Mouse (Mus musculus) liver, embryonic 13.5 days (tissue): Measurements from ENCODE around the gene Psg25. TPM values are rescaled to one million over a fixed set of nuclear protein-coding genes. Genes with fewer than 3 reads are reported as not detected.

Source experiments
- polyA plus RNA-seq: library from polyadenylated mRNA; unstranded; fragments of >200 nt; fragmentation: Nextera tagmentation; extraction: Ambion mirVana; gene quantifications from 2 replicates; pipeline ENCODE4 v1.2.1, GENCODE M21; 2015

Gene Psg25
- polyA plus RNA-seq, 1 experiment from 2014 or later: not detected

Other genes starting within 250 kb of the Psg25 start
- gene Psg18, start 177.3 kb downstream of the Psg25 start, polyA plus RNA-seq: not detected in 2 replicates
- gene Psg28, start 100.2 kb downstream of the Psg25 start, polyA plus RNA-seq: not detected in 2 replicates
- gene Psg26, start 48.1 kb downstream of the Psg25 start, polyA plus RNA-seq: not detected in 2 replicates
- not detected in 2 replicates for gene Psg27, start 35.0 kb upstream of the Psg25 start, polyA plus RNA-seq
- not detected in 2 replicates for gene Psg23, start 84.2 kb upstream of the Psg25 start, polyA plus RNA-seq
- gene Psg21, start 124.5 kb upstream of the Psg25 start, polyA plus RNA-seq: not detected in 2 replicates
- gene Psg20, start 153.9 kb upstream of the Psg25 start, polyA plus RNA-seq: not detected in 2 replicates
- gene Psg22, start 185.8 kb upstream of the Psg25 start, polyA plus RNA-seq: 0.08 and 0.13 TPM in 2 replicates